Mouse (Mus musculus) adrenal gland, postnatal 14 days (tissue): ENCODE data around the gene Pdrg1. TPM values are rescaled to one million over a fixed set of nuclear protein-coding genes. Genes with fewer than 3 reads are reported as not detected.

Experiments
- DNase-seq: peaks from one replicate; pipeline ENCODE4 v3.0.0; 2021; ENCODE audit warnings: mixed read lengths
- total RNA-seq: library from RNA; stranded (reverse); gene quantifications from 2 replicates; pipeline ENCODE4 v1.2.3, GENCODE M21; 2021

Pdrg1 gene
- total RNA-seq, 1 experiment from 2014 or later: 112 TPM

- peak; percentile 31 for DNase-seq
These were observed 16.2 kb upstream of the Pdrg1 start, which contains the start of gene Xkr7 for GRCm38 (mm10) chr2:153031126-153032082. Gene Xkr7 (plus strand): TSS chr2:153031852.

DNA sequence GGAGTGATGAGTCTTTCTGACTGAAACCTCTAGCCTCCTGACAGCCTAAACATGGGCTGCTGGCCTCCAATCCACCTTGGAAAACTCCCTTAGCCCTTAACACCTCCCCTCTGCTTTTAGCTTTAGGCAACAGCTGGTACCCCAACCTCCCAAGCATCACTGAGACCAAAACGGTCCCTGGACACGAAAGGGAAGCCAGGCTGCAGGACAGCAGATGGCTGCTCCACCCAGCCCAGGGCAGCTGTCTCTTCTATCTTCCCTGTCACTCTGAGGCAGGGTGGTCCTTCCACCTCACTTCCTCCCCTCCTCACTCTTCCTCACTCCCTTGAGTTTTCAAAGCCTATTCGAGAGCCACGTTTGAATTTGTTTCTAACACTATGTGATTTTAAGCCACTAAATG lies 15.2 kb upstream of the Pdrg1 start:
- DNase-seq: no peak

GRCm38 (mm10) chr2:153027501-153027900 lies 12.3 kb upstream of the Pdrg1 start:
- DNase-seq: no peak

DNA sequence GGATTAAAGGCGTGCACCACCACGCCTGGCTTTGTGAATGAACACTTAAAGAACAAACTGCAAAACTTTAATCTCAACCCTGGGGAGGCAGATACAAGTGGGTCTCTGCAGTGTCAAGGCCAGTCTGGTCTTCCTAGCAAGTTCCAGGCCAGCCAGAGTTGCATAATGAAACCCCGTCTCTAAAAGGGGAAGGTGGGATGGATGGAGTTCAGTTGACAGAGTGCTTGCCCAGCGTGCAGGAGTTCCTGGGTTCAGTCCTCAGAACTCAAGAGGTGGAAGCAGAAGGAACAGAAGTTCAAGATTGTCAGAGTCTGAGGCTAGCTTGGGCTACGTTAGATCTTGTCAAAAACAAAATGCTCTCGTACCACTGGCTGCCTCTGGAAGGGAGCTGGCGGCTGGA lies 10.8 kb upstream of the Pdrg1 start:
- DNase-seq: no peak

GRCm38 (mm10) chr2:153022855-153023254 lies 7.6 kb upstream of the Pdrg1 start:
- no peak for DNase-seq

DNA sequence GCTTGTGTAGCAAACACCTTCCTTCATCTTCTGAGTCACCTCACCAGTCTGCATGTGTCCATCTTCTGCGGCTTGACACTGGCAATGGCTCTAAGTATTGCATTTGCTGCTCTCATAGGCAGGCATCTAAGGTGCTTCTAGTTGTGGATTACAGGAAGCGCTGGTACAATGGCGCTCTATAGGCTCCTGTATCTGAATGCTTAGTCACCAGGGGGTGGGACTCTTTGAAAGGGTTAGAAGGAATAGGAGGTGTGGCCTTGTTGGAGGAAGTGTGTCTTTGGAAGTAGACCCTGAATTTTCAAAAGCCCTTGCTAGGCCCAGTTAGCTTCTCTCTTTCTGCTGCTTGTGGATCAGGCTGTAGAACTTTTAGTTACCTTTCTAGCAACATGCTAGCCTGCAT lies 5.9 kb upstream of the Pdrg1 start:
- no peak for DNase-seq

DNA sequence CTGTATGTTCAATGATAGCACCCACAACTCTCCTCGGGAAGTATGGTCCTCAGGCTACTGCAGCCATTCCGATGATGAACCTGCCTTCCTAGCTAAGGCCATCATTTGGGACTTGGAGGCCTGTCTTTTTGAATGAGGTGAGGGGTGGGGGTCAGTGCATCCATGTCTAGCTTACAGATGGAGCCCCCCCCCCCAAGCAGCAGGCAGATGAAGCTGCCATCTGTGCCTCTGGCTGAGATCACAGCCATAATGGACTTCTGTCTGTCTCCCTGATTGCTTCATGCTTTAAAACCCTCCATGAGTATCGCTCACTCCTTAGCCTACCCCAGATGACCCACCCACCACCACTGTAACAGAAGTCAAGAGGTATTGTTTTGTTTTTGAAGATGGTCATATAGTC lies 4.1 kb upstream of the Pdrg1 start:
- no peak for DNase-seq

DNA sequence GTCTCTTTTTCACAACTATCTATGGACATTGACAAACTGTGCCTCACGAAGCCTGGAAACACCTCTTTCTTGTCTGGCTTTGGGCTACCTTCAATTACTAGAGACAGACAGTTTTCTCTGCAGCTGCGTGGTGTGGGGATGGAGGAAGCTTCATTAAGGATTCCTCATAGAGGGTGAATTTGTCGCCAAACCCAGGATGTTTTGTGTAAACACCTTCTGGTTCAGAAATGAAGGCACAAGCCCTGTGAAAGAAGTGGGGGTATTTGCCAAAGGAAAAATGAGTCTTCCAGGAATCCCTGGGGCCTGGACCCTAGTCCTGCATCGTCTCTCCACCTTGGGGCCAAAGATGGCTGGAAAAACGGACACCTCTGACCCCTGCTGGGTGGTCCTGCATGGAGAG lies 1.6 kb upstream of the Pdrg1 start:
- no peak for DNase-seq

DNA sequence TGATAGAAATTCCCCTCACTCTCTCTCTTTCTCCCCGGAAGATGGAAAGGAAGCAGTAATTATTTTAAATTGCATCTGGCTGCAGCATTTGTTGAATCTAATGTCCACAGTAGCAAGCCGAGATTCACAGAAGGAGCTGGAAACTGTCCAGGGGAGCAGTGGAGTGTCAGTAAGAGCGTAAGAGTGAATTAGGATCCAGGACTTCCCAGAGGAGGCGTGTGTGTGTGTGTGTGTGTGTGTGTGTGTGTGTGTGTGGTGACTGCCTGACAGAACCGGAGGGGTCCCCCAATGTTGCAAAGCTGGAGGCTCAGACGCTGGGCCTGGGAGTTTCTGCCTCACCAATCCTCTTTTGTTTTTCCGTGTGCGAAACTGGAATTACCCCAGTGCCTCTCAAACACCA lies 577 bp upstream of the Pdrg1 start:
- no peak for DNase-seq

DNA sequence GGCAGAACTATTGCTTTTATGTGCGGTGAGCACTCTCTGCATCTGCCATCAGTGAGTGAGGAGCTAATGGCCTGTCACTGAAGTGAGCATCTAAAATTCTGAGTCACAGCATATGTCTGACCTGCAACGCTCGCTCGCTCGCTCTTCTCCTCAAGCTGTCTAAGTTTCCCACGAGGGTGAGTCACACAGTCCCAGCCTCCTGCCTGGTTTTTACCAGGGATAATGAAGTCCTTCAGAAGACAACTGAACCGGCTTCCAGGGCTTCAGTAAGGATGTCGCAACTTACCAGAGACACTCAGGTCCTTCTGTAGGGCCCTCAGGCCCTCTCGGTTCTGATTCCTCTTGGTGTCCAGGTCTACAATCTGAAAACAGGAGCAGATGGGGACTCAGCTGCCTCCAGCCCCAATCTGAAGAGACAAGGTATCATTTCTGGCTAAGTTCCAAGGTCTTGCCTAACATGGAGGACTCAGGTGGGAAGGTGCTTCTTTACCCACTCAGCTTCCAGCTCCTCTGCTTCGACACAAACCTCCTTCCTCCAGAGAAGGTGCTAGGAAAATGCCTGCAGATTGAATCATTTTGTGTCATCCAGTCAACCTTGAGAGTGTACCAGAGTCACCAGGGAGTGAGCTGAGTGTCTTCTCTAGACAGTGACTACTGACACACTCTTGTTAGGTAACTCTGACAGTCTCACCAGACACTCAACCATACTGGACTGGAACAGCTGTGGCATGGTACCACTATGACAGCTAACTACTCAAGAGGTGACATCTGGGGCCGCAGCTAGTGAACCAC lies 1.3 kb downstream of the Pdrg1 start:
- DNase-seq: peak; percentile 52

DNA sequence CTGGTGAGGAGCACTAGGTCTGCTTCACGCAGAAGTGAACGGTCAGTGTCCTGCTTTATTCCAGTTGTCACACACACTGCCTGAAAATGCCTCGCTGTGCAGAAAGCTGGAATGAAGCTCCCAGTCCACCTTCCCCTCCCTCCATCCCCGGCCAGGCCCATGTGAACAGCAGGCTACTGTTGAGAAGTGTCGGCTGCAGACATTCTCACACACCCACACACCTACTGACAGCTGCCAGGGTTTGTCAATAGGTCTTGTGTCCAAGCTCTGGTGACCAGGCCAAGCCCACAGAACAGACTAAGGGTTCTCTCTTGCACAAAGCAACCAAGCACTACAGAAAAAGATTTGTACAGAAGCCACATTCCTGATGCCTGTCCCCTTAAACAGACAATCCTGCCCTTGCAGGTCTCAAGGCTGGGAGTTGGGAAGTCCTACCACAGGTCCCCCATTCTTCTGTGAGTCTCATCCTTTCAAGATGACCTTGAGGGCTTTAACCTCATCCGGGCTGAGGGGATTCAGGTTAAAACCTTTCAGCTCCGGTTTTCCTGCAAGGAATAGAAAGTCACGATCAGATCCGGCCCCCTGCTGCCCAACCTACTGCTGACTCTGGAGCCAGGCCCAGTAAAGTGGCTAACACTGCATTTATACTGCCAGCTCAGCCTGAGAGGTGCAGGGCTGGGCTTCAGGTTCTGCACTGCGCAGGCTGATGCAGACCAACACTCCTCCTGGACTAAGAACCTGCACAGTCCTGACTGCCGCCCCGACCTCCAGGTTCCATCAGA lies 5.8 kb downstream of the Pdrg1 start:
- no peak for DNase-seq

DNA sequence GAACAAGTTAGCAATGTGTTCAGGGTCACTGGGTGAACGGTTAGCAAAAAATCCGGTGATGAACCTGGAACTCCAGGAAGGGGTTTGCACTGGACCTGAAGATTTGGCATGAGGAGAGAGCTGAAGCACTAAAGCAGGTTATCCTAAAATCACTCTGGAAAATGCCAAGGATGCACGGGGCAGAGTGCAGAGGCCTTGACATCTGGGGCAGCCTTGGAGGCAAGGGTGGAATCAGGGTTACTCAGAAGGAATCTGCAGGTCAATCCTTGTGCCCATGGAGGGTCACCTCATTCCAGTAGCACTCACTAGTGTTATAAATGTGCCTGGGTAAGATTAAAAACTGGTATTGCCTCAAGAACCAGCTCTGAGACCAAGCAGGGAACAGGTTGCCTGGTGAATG lies 9.2 kb downstream of the Pdrg1 start:
- DNase-seq: peak; percentile 47

GRCm38 (mm10) chr2:153003681-153004338 lies 11.4 kb downstream of the Pdrg1 start:
- DNase-seq: no peak

DNA sequence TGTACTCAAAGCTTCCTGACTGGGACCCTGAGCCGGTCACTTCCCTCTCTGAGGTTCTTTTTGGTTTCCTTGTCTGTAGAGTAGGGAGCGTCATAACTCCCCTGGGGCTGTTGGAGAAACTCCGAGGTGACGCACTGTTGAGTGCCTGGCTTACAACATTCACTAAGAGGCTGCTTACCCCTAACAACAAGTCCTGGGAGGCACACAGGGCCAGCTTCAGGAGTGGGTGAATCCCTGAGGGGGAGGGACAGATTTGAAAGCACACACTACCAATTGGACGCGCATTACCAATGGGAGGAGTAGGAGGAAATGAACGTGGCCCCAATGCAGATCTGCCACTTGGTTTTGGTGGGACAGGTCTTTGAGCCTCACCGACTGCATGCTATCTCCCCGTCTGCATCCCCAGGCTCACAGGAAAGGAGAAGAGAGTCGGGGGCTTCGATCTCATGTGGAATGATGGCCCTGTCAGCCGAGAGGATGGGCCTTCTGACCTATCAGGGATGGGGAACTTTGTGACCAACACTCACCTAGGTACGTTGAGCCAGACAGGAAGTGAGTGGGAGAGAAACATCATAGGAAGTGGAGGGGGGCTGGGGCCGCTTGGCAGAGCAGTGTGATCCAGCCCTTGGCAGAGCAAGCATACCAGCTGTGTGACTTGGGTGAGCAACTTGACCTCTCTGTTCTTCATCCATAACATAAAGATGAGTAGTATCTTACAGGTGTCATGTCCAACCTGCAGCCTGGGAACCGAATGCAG lies 12.6 kb downstream of the Pdrg1 start:
- no peak for DNase-seq

GRCm38 (mm10) chr2:152997046-152997445 lies 18.2 kb downstream of the Pdrg1 start:
- DNase-seq: no peak

GRCm38 (mm10) chr2:152991529-152991928 lies 23.7 kb downstream of the Pdrg1 start:
- DNase-seq: no peak

GRCm38 (mm10) chr2:152985582-152985981 lies 29.6 kb downstream of the Pdrg1 start:
- DNase-seq: no peak

- no peak for DNase-seq
These were observed 38.2 kb downstream of the Pdrg1 start for GRCm38 (mm10) chr2:152976991-152977390.

DNA sequence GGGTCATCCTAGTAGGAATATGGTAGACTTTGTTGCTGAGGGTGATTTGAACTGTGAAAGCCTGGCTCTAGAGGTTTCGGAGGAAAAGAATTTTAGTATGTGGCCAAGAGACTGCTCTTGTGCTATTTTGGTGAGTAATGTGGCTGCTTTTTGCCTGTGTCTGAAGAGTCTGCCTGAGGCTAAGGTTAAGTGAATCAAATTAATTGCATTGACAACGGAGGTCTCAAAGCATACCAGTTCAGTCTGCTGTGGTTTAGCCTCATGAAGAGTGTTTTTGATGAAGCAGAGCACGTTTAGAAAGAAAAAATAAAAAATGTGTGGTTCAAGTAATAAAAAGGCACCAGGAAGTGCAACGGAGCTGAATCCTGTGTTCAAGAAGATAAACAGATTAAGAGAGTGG lies 49.7 kb downstream of the Pdrg1 start:
- DNase-seq: no peak

GRCm38 (mm10) chr2:152962091-152962793 lies 53.0 kb downstream of the Pdrg1 start, which contains the start of gene Ttll9:
Gene Ttll9 (plus strand): TSS chr2:152962485.
- DNase-seq: peak; percentile 86
